Mouse (Mus musculus): ENCODE data around the gene Epb41l3. TPM values are rescaled to one million over a fixed set of nuclear protein-coding genes. Genes with fewer than 3 reads are reported as not detected.

Gene Epb41l3
- polyA plus RNA-seq (2012; fragmentation: generic; extraction: Trizol), result 41.4 TPM
- long read RNA-seq, experiment 1, transcript Epb41l3-215 (20 exons, 3,188 nt), result major isoform, 9 of 56 reads
- long read RNA-seq, experiment 1, partial matches to known transcripts, result 13 of 56 reads
- long read RNA-seq, experiment 1, other reads (novel, unspliced or antisense), result 34 of 56 reads
- long read RNA-seq, experiment 2, full-length matches to known transcripts, result 258 of 1,133 reads
- long read RNA-seq, experiment 2, partial matches to known transcripts, result 50 of 1,133 reads
- long read RNA-seq, experiment 2, other reads (novel, unspliced or antisense), result 825 of 1,133 reads

DNA sequence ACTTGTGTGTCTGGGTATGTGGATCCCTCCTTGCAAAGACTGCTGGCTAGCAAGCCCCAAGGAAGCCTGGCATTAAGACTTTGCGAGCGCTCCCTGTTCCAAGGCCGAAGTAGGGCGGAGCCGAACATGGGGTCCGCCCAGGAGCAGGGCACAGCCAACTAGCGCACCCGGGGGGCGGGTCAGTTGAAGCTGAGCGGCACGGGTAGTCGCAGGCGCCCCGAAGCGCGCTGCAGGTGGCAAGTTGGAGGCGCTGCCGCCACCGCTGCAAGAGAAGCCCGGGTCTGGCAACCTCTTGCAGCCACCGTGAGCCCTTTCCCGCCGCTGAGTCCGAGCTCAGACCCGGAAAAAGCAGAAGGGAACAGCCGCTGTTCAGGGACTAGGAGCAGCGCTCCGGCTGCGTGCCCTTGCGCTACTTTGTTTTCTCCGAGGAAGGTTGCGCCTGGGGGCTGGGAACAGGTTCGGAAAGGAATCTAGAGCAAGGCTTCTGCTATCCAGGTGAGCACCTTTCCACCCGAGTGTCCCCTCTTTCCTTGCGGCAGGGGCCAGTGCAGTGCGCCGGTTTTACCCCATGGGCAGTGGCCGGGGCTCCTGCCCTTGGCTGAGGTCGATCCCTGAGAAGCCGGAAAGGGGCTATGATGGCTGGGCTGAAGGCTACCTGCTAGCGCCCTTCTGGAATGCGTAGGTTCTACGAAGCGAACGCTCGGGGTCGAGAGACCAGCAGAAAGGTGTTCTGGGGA is at the start of gene Epb41l3:
TSS of gene Epb41l3 (plus strand) at position 183 of the 737 bp plus-strand sequence.
- Histone ChIP-seq H3ac (ENCODE audit: control insufficient read depth, insufficient read length, low read depth) (no peak within 1 kb of the TSS), H3K79me2 (ENCODE audit: control insufficient read depth, insufficient read depth) (no peaks in the 10 kb centered on the region), H3K4me3 (ENCODE audit: insufficient read depth, poor library complexity, severe bottlenecking) (no peak within 1 kb of the TSS), H3K36me3 (ENCODE audit: control insufficient read depth, insufficient read depth) (no peaks in the 10 kb centered on the region), H3K27me3 (ENCODE audit: control insufficient read depth, insufficient read depth, insufficient read length) (peaks cover 19% of the 10 kb centered on the region), H3K79me3 (ENCODE audit: low read depth) (no peaks in the 10 kb centered on the region)
- TF ChIP-seq CEBPB (IDR thresholded peaks at IDR 0.05; ENCODE audit: low read depth), result no peak
- no peak for TF ChIP-seq MYOD1 (IDR thresholded peaks at IDR 0.05; ENCODE audit: control insufficient read depth, insufficient read length, low read depth)
- no peak for TF ChIP-seq FOSL1 (IDR thresholded peaks at IDR 0.05; ENCODE audit: insufficient read depth, low read length, poor library complexity, severe bottlenecking)
- TF ChIP-seq USF1 (IDR thresholded peaks at IDR 0.05; ENCODE audit: low read depth), result no peak
- TF ChIP-seq CTCF (IDR thresholded peaks at IDR 0.05; ENCODE audit: control insufficient read depth, insufficient read depth, insufficient read length), result no peak
- no peak for TF ChIP-seq MYOG (IDR thresholded peaks at IDR 0.05; ENCODE audit: control insufficient read depth, extremely low read depth, insufficient read length)
- TF ChIP-seq MAX (IDR thresholded peaks at IDR 0.05), result no peak

DNA sequence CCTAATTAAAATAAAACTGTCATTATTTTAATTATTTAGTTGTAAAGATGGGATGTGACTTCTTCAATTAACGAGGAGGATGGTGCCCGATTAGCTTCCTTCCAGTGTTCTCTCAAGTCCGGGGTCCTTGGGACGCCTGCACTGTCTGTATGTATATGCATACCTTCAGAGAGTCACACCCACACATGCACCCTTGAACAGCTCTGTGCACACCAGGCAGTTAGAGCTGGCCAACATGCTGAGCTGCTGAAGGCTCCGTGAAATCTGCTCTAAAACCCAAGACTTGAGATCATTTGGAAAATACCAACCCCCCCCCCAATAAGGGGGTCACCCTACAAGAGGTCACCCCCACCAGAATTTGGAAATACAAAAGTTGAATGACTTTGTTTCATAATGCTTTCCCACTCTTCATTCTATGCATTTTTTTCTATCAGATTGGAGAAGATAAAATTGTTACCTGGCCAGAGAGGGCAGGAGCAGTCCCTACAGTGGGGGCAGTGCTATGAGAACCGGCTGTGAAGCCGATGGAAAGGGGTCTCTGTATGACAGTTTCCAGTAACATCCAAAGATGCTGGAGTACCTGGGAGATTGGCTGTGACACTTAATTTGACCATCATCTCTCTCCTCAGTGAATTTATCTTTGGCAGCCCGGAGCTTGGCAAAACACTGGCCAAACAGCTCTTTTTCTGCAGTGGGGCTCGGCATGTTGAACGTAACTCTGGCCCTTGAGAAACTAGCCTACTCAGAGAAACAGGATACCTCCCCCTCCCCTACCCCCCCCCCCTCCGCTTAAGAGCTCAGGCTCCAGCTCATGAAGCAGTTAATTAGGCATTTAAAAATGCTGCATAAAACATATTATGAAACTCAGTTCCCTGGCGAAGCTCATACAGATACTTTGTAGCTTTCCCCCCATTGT is 36.5 kb upstream of the Epb41l3 start:
- H3K4me3 ChIP-seq (ENCODE audit: insufficient read depth, poor library complexity, severe bottlenecking), result no peak overlapping the region
- no peak overlapping the region for H3ac ChIP-seq (ENCODE audit: control insufficient read depth, insufficient read length, low read depth)
- TF ChIP-seq MYOG (IDR thresholded peaks at IDR 0.05; ENCODE audit: control insufficient read depth, extremely low read depth, insufficient read length), result no peak
- no peak for TF ChIP-seq FOSL1 (IDR thresholded peaks at IDR 0.05; ENCODE audit: insufficient read depth, low read length, poor library complexity, severe bottlenecking)
- TF ChIP-seq MYOD1 (IDR thresholded peaks at IDR 0.05; ENCODE audit: control insufficient read depth, insufficient read length, low read depth), result no peak
- TF ChIP-seq CTCF (IDR thresholded peaks at IDR 0.05; ENCODE audit: control insufficient read depth, insufficient read depth, insufficient read length), result no peak
- TF ChIP-seq USF1 (IDR thresholded peaks at IDR 0.05; ENCODE audit: low read depth), result no peak
- TF ChIP-seq MAX (IDR thresholded peaks at IDR 0.05), result no peak
- TF ChIP-seq CEBPB (IDR thresholded peaks at IDR 0.05; ENCODE audit: low read depth), result no peak
- H3K79me3 ChIP-seq (ENCODE audit: low read depth), result no peaks in the 10 kb centered on the region
- H3K79me2 ChIP-seq (ENCODE audit: control insufficient read depth, insufficient read depth), result no peaks in the 10 kb centered on the region
- peaks cover 4% of the 10 kb centered on the region for H3K27me3 ChIP-seq (ENCODE audit: control insufficient read depth, insufficient read depth, insufficient read length)
- no peaks in the 10 kb centered on the region for H3K36me3 ChIP-seq (ENCODE audit: control insufficient read depth, insufficient read depth)

DNA sequence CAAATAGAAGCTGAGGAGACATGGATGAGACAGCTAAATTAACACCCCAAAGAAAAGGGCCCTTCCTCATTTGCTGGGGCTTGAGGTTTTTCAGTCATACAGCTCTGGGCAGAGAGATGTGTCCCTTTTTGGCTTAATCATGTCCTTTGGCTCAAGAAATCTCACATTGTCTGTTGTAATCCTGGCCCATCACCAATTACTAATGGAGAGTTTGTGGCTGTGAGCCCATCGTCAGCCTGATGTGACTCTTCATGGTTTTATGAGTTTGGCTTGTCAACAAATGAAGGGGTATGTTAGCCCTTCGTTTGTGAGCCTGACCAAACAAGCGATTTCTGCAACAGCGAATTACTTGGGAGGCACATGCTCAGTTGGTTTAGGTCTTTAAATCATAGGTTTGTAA is 34.0 kb upstream of the Epb41l3 start:
- no peaks in the 10 kb centered on the region for H3K79me3 ChIP-seq (ENCODE audit: low read depth)
- no peaks in the 10 kb centered on the region for H3K79me2 ChIP-seq (ENCODE audit: control insufficient read depth, insufficient read depth)
- no peak overlapping the region for H3ac ChIP-seq (ENCODE audit: control insufficient read depth, insufficient read length, low read depth)
- H3K27me3 ChIP-seq (ENCODE audit: control insufficient read depth, insufficient read depth, insufficient read length), result peaks cover 4% of the 10 kb centered on the region
- TF ChIP-seq CTCF (IDR thresholded peaks at IDR 0.05; ENCODE audit: control insufficient read depth, insufficient read depth, insufficient read length) (no peak), MYOD1 (IDR thresholded peaks at IDR 0.05; ENCODE audit: control insufficient read depth, insufficient read length, low read depth) (no peak), MYOG (IDR thresholded peaks at IDR 0.05; ENCODE audit: control insufficient read depth, extremely low read depth, insufficient read length) (no peak), FOSL1 (IDR thresholded peaks at IDR 0.05; ENCODE audit: insufficient read depth, low read length, poor library complexity, severe bottlenecking) (no peak), USF1 (IDR thresholded peaks at IDR 0.05; ENCODE audit: low read depth) (no peak), CEBPB (IDR thresholded peaks at IDR 0.05; ENCODE audit: low read depth) (no peak), MAX (IDR thresholded peaks at IDR 0.05) (no peak)
- H3K36me3 ChIP-seq (ENCODE audit: control insufficient read depth, insufficient read depth), result no peaks in the 10 kb centered on the region
- H3K4me3 ChIP-seq (ENCODE audit: insufficient read depth, poor library complexity, severe bottlenecking), result no peak overlapping the region

DNA sequence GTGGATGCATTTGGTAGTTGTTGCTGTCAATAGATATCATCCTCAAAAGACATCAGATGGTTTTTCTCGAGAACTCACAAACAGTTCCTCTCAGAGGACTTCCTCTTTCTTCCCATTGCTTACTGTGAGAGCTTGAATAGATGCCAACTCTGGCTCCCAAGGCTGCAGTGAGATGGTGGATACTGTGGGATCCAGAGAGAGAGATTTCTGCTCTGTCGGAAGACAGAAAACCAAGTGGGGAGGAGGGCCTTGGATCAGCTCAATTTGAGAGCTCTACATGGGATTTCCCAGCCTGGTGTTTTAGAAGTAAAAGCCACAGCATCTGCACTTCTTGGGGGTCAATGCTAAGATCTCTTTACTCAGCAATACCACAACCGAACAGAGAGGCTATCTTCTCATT is 26.7 kb upstream of the Epb41l3 start:
- TF ChIP-seq FOSL1 (IDR thresholded peaks at IDR 0.05; ENCODE audit: insufficient read depth, low read length, poor library complexity, severe bottlenecking), result no peak
- no peak for TF ChIP-seq MAX (IDR thresholded peaks at IDR 0.05)
- no peak for TF ChIP-seq CEBPB (IDR thresholded peaks at IDR 0.05; ENCODE audit: low read depth)
- no peak for TF ChIP-seq MYOD1 (IDR thresholded peaks at IDR 0.05; ENCODE audit: control insufficient read depth, insufficient read length, low read depth)
- TF ChIP-seq MYOG (IDR thresholded peaks at IDR 0.05; ENCODE audit: control insufficient read depth, extremely low read depth, insufficient read length), result no peak
- no peak for TF ChIP-seq CTCF (IDR thresholded peaks at IDR 0.05; ENCODE audit: control insufficient read depth, insufficient read depth, insufficient read length)
- TF ChIP-seq USF1 (IDR thresholded peaks at IDR 0.05; ENCODE audit: low read depth), result no peak
- Histone ChIP-seq H3K36me3 (ENCODE audit: control insufficient read depth, insufficient read depth) (no peaks in the 10 kb centered on the region), H3K27me3 (ENCODE audit: control insufficient read depth, insufficient read depth, insufficient read length) (no peaks in the 10 kb centered on the region), H3K79me2 (ENCODE audit: control insufficient read depth, insufficient read depth) (no peaks in the 10 kb centered on the region), H3K4me3 (ENCODE audit: insufficient read depth, poor library complexity, severe bottlenecking) (no peak overlapping the region), H3ac (ENCODE audit: control insufficient read depth, insufficient read length, low read depth) (no peak overlapping the region), H3K79me3 (ENCODE audit: low read depth) (no peaks in the 10 kb centered on the region)

DNA sequence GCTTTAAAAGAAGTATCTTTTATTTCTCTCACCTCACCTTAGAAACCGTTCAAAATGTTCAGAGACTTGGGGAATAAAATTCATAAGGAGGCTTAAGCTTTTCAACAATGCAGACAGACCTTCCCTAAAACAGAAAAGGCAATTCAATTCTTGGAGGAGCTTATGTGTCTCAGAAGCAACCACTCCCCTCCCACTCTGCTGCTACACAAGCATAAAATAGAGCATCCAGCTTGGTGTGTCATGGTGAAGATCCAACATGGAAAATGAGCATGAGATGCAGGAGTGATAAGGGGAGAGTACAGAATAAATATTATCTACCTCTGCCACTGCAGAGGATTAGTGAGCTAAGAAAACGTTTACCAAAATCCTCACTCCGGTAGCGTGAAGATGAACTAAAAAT is 21.5 kb upstream of the Epb41l3 start:
- Histone ChIP-seq H3K79me3 (ENCODE audit: low read depth) (no peaks in the 10 kb centered on the region), H3K36me3 (ENCODE audit: control insufficient read depth, insufficient read depth) (no peaks in the 10 kb centered on the region), H3K4me3 (ENCODE audit: insufficient read depth, poor library complexity, severe bottlenecking) (no peak overlapping the region), H3K79me2 (ENCODE audit: control insufficient read depth, insufficient read depth) (no peaks in the 10 kb centered on the region), H3K27me3 (ENCODE audit: control insufficient read depth, insufficient read depth, insufficient read length) (no peaks in the 10 kb centered on the region), H3ac (ENCODE audit: control insufficient read depth, insufficient read length, low read depth) (no peak overlapping the region)
- no peak for TF ChIP-seq MAX (IDR thresholded peaks at IDR 0.05)
- TF ChIP-seq CTCF (IDR thresholded peaks at IDR 0.05; ENCODE audit: control insufficient read depth, insufficient read depth, insufficient read length), result no peak
- TF ChIP-seq MYOG (IDR thresholded peaks at IDR 0.05; ENCODE audit: control insufficient read depth, extremely low read depth, insufficient read length), result no peak
- TF ChIP-seq USF1 (IDR thresholded peaks at IDR 0.05; ENCODE audit: low read depth), result no peak
- TF ChIP-seq FOSL1 (IDR thresholded peaks at IDR 0.05; ENCODE audit: insufficient read depth, low read length, poor library complexity, severe bottlenecking), result no peak
- no peak for TF ChIP-seq CEBPB (IDR thresholded peaks at IDR 0.05; ENCODE audit: low read depth)
- no peak for TF ChIP-seq MYOD1 (IDR thresholded peaks at IDR 0.05; ENCODE audit: control insufficient read depth, insufficient read length, low read depth)

All from C2C12 (cell line).